Mouse (Mus musculus) G1E (cell line): ENCODE data around the gene Sac3d1. TPM values are rescaled to one million over a fixed set of nuclear protein-coding genes. Genes with fewer than 3 reads are reported as not detected.

Source experiments
- ATAC-seq: 2 replicates; pipeline ENCODE4 v1.8.0; 2016; ENCODE audit warnings: mild to moderate bottlenecking; ENCODE audit not compliant: insufficient number of reproducible peaks, poor library complexity, low FRiP score, severe bottlenecking; ENCODE audit errors: extremely low read depth
- DNase-seq: peaks from one replicate; pipeline ENCODE4 v3.0.0; 2012; ENCODE audit warnings: low spot score
- H3K27me3 ChIP-seq: 2 replicates; pipeline ENCODE4 v1.6.1; 2012; ENCODE audit warnings: mild to moderate bottlenecking, low read length, inconsistent platforms; ENCODE audit not compliant: insufficient read depth
- H3K36me3 ChIP-seq: replicated peaks from 2 replicates; pipeline ENCODE3; 2012; ENCODE audit warnings: mild to moderate bottlenecking, inconsistent platforms
- H3K4me1 ChIP-seq: 2 replicates; pipeline ENCODE4 v1.6.1; 2012; ENCODE audit warnings: low read depth, low read length, inconsistent platforms, mixed read lengths; ENCODE audit not compliant: insufficient read depth
- H3K4me3 ChIP-seq: 2 replicates; pipeline ENCODE4 v1.5.1; 2012; ENCODE audit warnings: low read depth, mild to moderate bottlenecking, inconsistent platforms, low read length, moderate library complexity, mixed read lengths
- H3K9me3 ChIP-seq: replicated peaks from 2 replicates; pipeline ENCODE4 v1.6.1; 2012; ENCODE audit warnings: inconsistent platforms
- CTCF ChIP-seq: IDR thresholded peaks from 2 replicates; pipeline ENCODE4 v1.5.1; 2012; ENCODE audit warnings: low read depth, low read length, inconsistent platforms, mixed read lengths
- GATA1 ChIP-seq: IDR thresholded peaks from 2 replicates; pipeline ENCODE4 v1.6.1; 2012; ENCODE audit warnings: borderline replicate concordance, low read length, inconsistent platforms, mixed read lengths
- GATA2 ChIP-seq: IDR thresholded peaks from 2 replicates; pipeline ENCODE4 v1.6.1; 2012; ENCODE audit warnings: low read depth, low read length, inconsistent platforms, borderline replicate concordance
- POLR2AphosphoS5 ChIP-seq: IDR thresholded peaks from 2 replicates; pipeline ENCODE4 v1.6.1; 2012; ENCODE audit warnings: low read depth, low read length, inconsistent platforms; ENCODE audit not compliant: insufficient replicate concordance
- TAL1 ChIP-seq: conservative IDR thresholded peaks from 2 replicates; pipeline ENCODE4 v1.6.1; 2012; ENCODE audit warnings: low read depth, low read length, inconsistent platforms, mixed read lengths
- polyA plus RNA-seq: library from polyadenylated mRNA; stranded (reverse); fragments of >175 nt; gene quantifications from 2 replicates; pipeline ENCODE4 v1.2.3, GENCODE M21; 2012
- total RNA-seq, 2 experiments: library from RNA; stranded (forward) in 1 of 2; stranded (reverse) in 1 of 2; fragments of 200-1000 nt in 1 of 2; fragments of >200 nt in 1 of 2; fragmentation: Nextera tagmentation in 1 of 2; gene quantifications; 2 replicates each; pipeline ENCODE4 v1.2.3; 2014 to 2017

Gene Sac3d1
- total and polyA plus RNA-seq, 3 experiments: 7.9 to 69.2 (median 10.2) TPM

DNA sequence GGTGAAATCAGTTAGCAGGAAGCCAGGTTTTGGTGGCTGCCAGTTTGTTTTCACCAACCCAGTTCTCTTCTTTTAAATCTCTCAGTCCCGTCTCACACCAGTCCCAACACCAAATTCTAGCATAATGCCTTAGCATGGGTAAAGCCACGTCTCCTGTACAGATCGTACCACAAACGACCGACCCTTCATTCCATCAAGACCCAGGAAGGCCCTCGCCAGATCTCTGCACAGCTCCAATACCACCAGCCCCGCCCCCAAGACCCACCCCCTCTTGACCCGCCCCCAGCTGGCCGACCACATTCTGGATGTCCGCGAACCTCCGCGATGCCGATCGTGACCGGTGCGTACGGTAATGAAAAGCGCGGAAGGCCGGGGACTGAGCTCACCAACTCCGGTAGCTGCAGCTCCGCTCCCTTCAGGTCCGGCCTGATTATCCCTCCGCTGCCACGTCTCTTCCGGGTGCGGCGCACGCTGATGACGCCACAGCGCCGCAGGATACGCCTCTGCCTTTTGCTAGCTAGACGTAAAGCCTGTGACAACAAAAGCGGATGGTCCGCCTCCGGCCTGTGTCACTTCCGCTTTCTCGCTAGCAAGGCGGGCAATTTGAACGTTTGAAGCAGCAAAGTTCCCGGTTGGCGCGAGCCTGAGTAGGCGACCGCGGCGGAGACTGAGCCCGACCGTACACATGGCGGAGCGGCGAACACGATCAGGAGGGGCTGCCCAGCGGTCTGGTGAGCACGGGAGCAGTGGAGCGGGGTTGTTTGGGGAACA lies 33.8 kb downstream of the Sac3d1 start, which contains the start of the genes Zfpl1 and Cdca5:
Gene Zfpl1, minus strand, starts transcription at position 479 of the 771 bp plus-strand sequence.
Gene Cdca5, plus strand, starts transcription at position 506 of the 771 bp plus-strand sequence.
- Histone ChIP-seq H3K9me3 (no peaks in the 10 kb centered on the region), H3K4me1 (peaks cover 60% of the 10 kb centered on the region), H3K4me3 (peak within 1 kb of the TSS; percentile 93), H3K36me3 (peaks cover 85% of the 10 kb centered on the region), H3K27me3 (no peaks in the 10 kb centered on the region)
- TF ChIP-seq GATA1: no peak
- peak; percentile 63 for ATAC-seq
- DNase-seq: peak; percentile 84

DNA sequence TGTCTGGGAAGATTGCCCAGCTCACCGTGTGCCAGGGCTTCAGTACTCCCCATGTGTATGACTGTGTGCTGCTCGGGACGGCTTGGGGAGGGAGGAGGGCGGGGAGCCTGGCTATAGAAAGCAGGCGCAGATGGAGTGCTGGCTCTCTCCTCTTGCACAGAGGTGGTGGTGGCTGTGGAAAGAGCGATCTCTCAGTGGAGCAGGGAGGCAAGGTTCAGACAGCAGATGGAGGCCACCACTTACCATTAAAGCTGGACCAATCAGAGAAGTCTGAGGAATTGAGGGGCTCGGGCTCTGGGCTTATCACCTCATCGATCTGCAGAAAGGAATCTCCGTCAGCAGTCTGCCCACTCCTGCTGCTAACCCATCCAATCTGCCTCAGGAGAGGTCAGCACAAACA lies 36.3 kb downstream of the Sac3d1 start, which contains the start of gene Gm28374:
Gene Gm28374, minus strand, starts transcription at position 101 of the 400 bp plus-strand sequence.
- TF ChIP-seq TAL1: no peak
- no peak for TF ChIP-seq GATA2
- no peak for TF ChIP-seq CTCF
- no peak for TF ChIP-seq GATA1
- TF ChIP-seq POLR2AphosphoS5: no peak
- DNase-seq (no peak), ATAC-seq (no peak)
- Histone ChIP-seq H3K9me3 (no peaks in the 10 kb centered on the region), H3K4me3 (no peak within 1 kb of the TSS), H3K27me3 (no peaks in the 10 kb centered on the region), H3K36me3 (peaks cover 75% of the 10 kb centered on the region), H3K4me1 (peaks cover 44% of the 10 kb centered on the region)

DNA sequence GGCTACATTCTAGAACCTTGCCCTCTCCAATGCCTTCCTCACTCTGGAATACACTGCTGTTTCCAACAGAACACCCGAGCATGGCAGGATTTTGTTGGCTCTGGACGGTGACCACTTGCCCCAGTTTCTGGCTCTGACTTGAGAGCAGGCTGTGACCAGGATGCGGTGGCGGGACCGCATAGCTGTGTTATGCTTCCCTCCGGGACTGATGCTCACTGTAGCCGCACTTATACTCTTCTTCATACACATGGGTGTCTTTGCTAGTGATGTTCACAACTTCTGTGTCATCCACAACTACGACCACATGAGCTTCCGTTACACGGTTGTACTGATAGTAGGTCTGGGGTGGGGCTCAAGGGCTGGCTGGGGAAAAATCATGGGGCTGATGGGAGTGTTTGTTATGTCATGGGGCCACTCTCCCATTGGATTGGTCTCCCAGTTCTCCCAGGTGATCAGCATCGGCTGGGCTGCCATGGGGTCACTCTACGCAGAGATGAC lies 38.4 kb downstream of the Sac3d1 start, which contains the start of gene Tmem262:
Gene Tmem262, plus strand, starts transcription at position 51 of the 498 bp plus-strand sequence.
- H3K4me1 ChIP-seq: peaks cover 41% of the 10 kb centered on the region
- TF ChIP-seq GATA1: no peak
- TF ChIP-seq GATA2: no peak
- no peak for TF ChIP-seq POLR2AphosphoS5
- no peak for TF ChIP-seq CTCF
- TF ChIP-seq TAL1: no peak
- ATAC-seq (no peak), DNase-seq (no peak)
- no peaks in the 10 kb centered on the region for H3K9me3 ChIP-seq
- H3K4me3 ChIP-seq: no peak within 1 kb of the TSS
- H3K36me3 ChIP-seq: peaks cover 72% of the 10 kb centered on the region
- H3K27me3 ChIP-seq: no peaks in the 10 kb centered on the region

DNA sequence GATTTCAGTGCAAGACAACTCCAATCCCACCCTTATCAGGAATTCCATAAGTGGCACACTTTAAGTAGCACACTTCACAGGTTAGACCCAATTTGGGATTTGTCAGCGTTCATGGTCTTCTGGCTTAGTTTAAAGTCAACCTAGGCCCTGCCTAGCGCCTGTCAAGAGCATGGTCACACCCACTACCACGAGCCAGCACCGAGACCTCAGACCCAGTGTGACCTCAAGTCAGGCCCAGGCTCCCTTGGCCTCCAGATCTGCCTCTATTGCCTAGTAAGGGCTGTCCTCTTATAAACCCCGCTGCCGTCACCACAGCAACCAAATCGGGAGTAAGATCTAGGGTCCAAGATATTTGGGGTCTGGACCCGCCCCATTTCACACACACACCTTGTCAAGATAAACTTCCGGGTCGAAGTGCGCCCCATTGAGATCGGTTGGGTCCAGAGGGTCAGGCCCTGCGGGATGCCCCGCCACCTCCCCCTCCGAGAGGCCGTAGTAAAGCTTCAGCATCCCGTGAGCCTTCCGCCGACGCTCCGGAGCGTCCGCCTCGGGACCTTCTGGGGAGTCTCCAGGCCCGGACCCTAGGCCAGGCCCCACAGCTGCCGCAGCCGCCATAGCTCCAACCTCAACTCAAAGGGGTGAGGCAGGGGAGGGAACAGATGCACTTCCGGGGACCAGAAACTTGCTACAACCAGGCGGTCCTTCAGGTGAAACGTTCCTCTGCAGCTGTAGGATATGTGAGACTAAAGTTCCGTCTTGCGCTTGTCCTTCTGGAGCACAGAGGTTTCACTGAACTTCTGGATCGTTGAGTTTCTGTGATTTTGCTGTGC lies 41.7 kb downstream of the Sac3d1 start, which contains the start of gene Vps51:
Gene Vps51, minus strand, starts transcription at position 668 of the 830 bp plus-strand sequence.
- ATAC-seq: peak; percentile 68
- peaks cover 24% of the 10 kb centered on the region for H3K4me1 ChIP-seq
- peaks cover 80% of the 10 kb centered on the region for H3K36me3 ChIP-seq
- no peaks in the 10 kb centered on the region for H3K9me3 ChIP-seq
- peak within 1 kb of the TSS; percentile 84 for H3K4me3 ChIP-seq
- no peaks in the 10 kb centered on the region for H3K27me3 ChIP-seq
- TF ChIP-seq POLR2AphosphoS5 (no peak), CTCF (no peak), TAL1 (no peak), GATA2 (no peak), GATA1 (no peak)
- peak; percentile 89 for DNase-seq

DNA sequence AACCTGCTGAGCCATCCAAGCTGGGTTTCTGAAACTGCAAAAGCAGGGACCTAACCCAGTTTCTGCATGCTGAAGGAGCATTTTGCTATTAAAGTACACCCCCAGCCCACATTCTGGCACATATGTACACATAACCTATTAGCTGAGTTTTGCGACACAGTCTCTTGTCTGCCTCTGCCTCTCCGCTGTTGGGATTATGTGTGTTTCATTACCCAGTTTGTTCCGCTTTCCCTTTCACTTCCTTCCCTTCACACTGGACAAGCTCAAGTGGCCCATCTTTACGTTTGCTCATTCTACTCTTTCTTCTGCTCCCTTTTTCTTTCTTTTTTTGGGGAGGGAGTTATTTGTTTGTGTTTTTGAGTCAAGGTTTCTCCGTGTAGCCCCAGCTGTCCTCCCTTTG lies 44.6 kb downstream of the Sac3d1 start:
- TF ChIP-seq TAL1 (no peak), CTCF (no peak), GATA2 (no peak), POLR2AphosphoS5 (no peak), GATA1 (no peak)
- H3K4me3 ChIP-seq: no peak overlapping the region
- ATAC-seq: no peak
- no peaks in the 10 kb centered on the region for H3K9me3 ChIP-seq
- peaks cover 81% of the 10 kb centered on the region for H3K36me3 ChIP-seq
- H3K27me3 ChIP-seq: no peaks in the 10 kb centered on the region
- peaks cover 34% of the 10 kb centered on the region for H3K4me1 ChIP-seq
- no peak for DNase-seq

DNA sequence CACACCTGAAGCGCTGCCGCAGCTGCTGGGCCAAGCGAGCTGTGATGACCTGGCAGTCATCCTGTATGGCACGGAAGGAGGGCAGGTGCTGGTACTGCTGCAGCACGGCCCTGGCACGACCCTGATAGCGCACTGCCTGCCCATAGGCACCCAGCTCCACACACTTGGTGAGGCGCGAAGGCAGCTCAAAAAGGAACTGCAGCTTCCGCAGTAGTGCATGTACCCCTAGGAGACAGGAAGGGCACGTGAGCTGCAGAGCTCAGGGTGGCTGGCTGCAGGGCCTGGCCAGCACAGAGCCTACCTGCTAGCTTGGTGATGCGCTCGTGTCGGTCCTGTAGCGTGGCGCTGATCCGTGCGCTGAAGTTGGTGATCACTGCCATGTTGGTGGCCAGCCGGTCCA lies 47.2 kb downstream of the Sac3d1 start:
- H3K27me3 ChIP-seq: no peaks in the 10 kb centered on the region
- H3K36me3 ChIP-seq: peaks cover 83% of the 10 kb centered on the region
- H3K9me3 ChIP-seq: no peaks in the 10 kb centered on the region
- ATAC-seq (no peak), DNase-seq (no peak)
- H3K4me1 ChIP-seq: peaks cover 46% of the 10 kb centered on the region
- TF ChIP-seq TAL1 (no peak), CTCF (no peak), GATA2 (no peak), GATA1 (no peak), POLR2AphosphoS5 (no peak)
- H3K4me3 ChIP-seq: peak overlapping the region; percentile 3; the same call in 1 of the 2 replicates
